Mouse (Mus musculus) stomach, postnatal 0 days (tissue): ENCODE measurements around the gene Ctnna3.

ENCODE experiments used
- CTCF ChIP-seq: IDR thresholded peaks from 2 replicates; pipeline ENCODE4 v1.5.1; 2016; ENCODE audit warnings: antibody characterized with exemption, low read depth, mild to moderate bottlenecking, moderate library complexity
- EP300 ChIP-seq: optimal IDR thresholded peaks from 2 replicates; pipeline ENCODE3; 2016; ENCODE audit warnings: antibody characterized with exemption

DNA sequence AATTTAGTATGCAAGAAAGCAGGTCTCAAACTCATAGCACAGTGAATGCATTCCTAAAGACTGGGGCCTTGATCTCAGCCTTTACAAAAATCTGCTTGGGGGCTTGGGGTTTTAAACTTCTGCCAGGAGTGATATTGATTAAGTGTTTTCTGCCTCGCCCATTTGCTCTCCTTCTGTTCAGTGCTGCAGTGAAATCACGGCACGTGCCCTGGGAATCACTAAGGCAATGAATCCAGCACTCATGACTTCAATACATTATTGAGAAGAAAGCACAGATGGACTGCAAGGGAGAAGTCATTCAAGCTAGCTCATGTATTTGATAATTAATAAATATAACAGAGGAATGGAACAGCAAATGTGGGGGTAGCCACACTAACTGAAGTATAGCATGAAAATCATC is 515.6 kb downstream of the Ctnna3 start:
- TF ChIP-seq EP300: no peak
- no peak for TF ChIP-seq CTCF
